Mouse (Mus musculus) adrenal gland, adult 2 months (tissue): ENCODE measurements at regions not wholly inside any gene's neighbourhood (a gene's known extent, or its start where the extent isn't known, plus 50 kb on each side); places are given as distances from the start of the nearest gene placed in this dataset.
A peak's percentile ranks its signal among the peaks of the same experiment; 100 is the strongest.

Experiments used
- DNase-seq: peaks from one replicate; pipeline ENCODE4 v3.0.0; 2021

GRCm38 (mm10) chr7:90030486-90031250 lies 49.9 kb upstream of the Eed start:
- no peak for DNase-seq

GRCm38 (mm10) chr7:90033086-90033485 lies 52.3 kb upstream of the Eed start:
- no peak for DNase-seq

- DNase-seq, result no peak
Measured at GRCm38 (mm10) chr7:90033640-90034312, 53.0 kb upstream of the Eed start.

DNA sequence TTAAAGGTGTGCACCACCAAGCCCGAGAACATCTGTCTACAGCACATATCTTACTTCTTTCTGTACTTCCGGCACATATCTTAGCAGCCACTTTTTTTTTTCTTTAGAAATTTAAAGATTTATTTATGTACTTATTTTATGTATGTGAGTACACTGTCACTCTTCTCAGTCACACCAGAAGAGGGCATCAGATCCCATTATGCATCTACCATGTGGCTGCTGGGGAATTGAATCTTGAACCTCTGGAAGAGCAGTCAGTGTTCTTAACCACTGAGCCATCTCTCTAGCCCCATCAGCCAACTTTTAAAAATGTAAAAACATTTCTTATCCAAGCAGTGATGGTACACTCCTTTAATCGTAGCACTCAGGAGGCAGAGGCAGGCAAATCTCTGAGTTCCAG lies 53.7 kb upstream of the Eed start:
- DNase-seq, result no peak

GRCm38 (mm10) chr7:90035396-90035795 lies 54.6 kb upstream of the Eed start:
- DNase-seq, result no peak

DNA sequence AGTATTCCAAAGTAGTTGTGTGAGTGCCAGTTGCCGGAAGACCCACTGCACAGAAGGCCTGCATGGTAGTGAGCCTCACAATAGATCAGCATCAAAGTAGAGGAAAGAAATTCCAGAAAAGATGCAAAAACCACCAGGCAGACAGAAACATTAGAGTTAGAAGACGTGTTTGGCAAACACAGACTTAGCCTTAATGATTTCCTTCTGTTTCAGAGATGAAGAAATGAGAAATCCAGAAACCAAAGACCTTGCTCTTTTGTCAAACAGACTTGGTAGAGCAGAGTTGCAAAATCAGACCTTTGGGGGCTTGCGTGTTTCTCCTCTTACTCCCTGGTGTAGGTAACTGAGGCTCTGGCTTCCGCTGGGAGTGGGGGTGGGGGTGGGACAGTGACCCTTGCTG lies 57.0 kb upstream of the Eed start:
- no peak for DNase-seq

GRCm38 (mm10) chr7:90039504-90039903 lies 58.7 kb upstream of the Eed start:
- peak; percentile 59 for DNase-seq

GRCm38 (mm10) chr7:90040581-90041340 lies 60.0 kb upstream of the Eed start:
- DNase-seq, result peak; percentile 77

DNA sequence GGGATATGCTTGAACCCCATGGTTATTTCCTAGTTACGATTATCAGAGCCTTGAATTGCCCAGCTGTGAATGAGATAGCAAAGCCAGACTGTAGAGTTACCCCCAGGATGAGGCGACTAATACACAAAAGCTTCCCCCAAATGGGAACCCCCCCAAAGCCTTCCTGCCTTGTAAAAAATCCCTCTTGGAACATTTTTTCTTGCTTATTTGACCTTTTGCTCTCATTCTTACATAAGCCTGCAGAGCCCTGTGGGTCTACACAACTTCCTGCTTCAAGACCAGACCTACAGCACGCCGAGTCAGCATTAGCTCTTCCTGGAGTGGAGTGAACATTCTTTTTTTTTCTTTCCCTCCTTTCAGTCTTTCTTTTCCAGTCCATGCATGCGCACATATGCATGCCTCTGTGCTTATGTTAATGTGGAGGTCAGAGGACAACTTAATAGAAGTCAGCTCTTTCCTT lies 60.8 kb upstream of the Eed start:
- DNase-seq, result no peak

DNA sequence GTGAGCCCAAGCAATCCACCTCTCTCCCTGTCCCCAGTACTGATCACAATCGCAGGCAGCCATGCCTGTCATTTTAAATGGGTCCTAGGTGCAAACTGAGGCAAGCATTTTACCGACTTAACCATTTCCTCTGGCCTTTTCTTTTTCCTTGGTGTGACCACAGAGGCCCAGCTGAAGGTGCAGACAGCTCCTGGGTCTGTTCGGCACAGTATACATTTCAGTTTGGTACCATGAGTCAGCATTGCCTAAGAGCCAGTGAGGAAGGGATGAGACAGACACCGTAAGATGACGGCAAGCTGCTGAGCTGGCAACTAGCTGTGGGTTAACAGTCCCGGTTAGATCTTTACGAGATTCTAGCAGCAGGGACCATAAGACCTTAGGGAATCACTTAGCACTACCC lies 61.6 kb upstream of the Eed start:
- no peak for DNase-seq

DNA sequence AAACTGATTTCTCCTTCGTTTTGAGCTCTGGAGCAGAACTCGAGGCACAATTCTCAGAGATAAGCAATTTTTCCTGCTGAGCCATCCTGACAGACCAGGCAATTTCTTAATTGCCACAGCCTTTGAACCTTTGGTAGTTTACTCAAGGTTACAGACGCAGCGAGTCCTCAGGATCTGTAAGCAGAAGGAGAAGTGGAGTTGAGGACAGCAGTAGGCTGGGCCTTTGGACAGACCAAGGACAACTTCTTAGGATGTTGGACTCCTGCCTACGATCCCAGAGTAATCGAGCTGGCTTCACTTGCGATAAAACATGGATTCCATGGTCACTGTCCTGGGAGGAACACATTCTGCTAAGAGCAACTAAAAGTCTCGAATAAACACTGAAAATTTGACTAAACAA lies 62.7 kb upstream of the Eed start:
- DNase-seq, result peak; percentile 74

GRCm38 (mm10) chr7:90044100-90044698 lies 63.4 kb upstream of the Eed start:
- DNase-seq, result no peak

GRCm38 (mm10) chr7:90045208-90045800 lies 64.5 kb upstream of the Eed start:
- DNase-seq, result no peak

DNA sequence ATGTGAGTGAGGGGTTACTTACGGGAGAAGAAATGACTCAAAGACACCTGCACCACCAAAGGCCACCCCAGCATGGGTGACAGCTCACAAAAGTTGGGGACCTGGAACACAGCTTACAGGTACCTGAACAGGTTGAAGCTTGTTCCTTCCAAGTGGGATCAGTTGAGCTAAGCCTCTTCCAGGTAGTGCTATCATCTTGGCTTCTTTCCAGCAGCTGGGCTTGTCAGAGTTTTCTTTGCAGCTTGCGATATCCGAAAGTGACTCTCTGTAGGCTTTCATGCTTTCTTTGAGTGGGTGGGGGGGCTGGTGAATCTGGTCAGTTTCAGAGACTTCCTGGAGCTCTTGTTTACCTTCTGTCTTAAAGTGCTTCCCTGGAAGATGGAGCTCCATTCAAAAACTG lies 65.4 kb upstream of the Eed start:
- DNase-seq, result no peak

- no peak for DNase-seq
Measured at GRCm38 (mm10) chr7:90046862-90047261, 66.1 kb upstream of the Eed start.

GRCm38 (mm10) chr7:90048401-90049307 lies 67.9 kb upstream of the Eed start:
- no peak for DNase-seq

GRCm38 (mm10) chr7:90049831-90050237 lies 69.1 kb upstream of the Eed start:
- DNase-seq, result no peak

DNA sequence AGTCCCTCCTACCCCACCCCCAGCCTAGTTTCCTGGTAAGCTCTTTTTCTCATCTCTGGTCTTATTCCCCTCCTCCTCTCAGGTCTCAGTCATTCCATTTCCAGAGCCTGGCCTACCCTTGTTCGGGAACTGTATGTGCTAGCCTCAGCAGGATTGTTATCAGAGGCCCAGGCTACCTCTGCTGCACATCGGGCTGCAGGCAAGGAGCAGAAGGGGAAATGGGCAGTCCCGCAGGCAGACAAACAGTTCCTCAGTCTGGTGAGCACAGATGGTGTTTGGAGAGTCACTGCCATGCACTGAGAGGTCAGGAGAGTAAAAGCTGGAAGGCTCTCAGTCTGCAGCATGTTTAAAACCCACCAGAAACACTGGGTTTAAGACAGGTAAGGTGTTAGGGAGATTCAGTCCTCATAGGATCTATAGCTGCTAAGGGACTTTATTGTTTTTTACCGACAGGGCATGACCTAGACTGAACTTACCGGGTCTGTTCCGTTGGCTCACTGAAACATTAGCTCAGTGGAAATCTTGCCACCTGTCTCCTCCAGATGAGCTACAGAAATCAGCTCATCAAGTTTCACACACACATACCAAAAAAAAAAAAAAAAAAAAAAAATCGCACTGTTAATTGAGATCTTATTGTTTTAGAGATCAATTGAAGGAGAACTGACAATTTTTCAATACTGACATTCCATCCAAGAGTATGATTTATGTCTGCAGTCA lies 74.2 kb upstream of the Eed start:
- no peak for DNase-seq

DNA sequence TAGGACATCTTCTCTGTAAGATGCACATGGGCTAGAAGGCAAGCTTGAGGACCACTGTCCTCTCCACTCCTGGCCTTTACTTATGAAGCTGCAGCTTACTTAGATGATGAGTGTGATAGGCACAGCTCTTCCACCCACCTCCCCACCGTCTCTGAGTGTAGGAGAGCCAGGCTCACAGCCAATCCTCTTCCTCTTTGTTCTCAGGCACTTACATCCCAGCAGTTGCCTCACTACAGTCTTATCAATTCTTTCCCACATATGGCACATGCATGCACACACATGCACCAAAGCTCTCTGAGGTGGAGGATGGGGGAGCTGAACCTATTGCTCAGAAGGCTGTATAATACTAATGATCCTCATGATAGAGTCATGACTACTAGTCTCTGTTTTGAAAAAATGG lies 72.1 kb upstream of the Picalm start:
- no peak for DNase-seq

DNA sequence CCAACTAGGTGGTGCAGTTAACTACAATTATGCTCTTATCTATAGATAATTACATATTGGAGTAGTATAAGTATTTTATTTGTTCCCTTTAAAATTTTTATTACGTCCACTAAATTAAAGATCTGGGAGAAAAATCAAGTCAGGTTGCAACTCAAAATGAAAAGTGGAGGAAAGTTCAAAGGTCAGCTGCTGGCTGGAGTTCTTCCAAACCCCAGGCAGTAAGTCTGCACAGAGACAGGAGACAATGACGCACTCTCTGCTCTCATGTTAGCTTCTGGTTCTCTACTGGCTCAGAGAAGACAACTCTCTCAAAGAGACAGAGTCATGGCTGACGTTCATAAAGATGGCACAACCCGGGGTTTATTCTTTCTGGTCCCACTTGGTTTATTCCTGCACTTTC lies 71.4 kb upstream of the Picalm start:
- DNase-seq, result peak; percentile 50
